Mouse (Mus musculus) gastrocnemius, adult 18-20 months (tissue): ENCODE results near the gene Slc16a9. TPM values are rescaled to one million over a fixed set of nuclear protein-coding genes. Genes with fewer than 3 reads are reported as not detected.
"Not testable (repeated sequence)": the region's sequence is repeated elsewhere in the genome, so short reads cannot be mapped to it uniquely, and the experiment has no call there.

Experiments used
- DNase-seq: peaks from one replicate; pipeline ENCODE4 v3.0.0; 2021; ENCODE audit warnings: low spot score
- long read RNA-seq, 2 experiments: library from polyadenylated mRNA; stranded (forward); transcript quantifications; one replicate each; pipeline ENCODE4 v2.0.0; 2021
- total RNA-seq, 2 experiments: library from RNA; stranded (reverse); gene quantifications; 2 replicates each; pipeline ENCODE4 v1.2.3; 2021

The Slc16a9 gene
- total RNA-seq: 10 to 100 TPM in 1 of 2 experiments, 1 to 10 TPM in 1; 9.1 to 10.2 TPM
- long read RNA-seq, experiment 1, transcript Slc16a9-201 (6 exons, 3,756 nt): major isoform, 10 of 14 reads
- long read RNA-seq, experiment 1, partial matches to known transcripts: 1 of 14 reads
- long read RNA-seq, experiment 1, other reads (novel, unspliced or antisense): 3 of 14 reads
- long read RNA-seq, experiment 2, transcript Slc16a9-201 (6 exons, 3,756 nt): major isoform, 9 of 14 reads
- long read RNA-seq, experiment 2, partial matches to known transcripts: 2 of 14 reads
- long read RNA-seq, experiment 2, other reads (novel, unspliced or antisense): 2 of 14 reads

DNA sequence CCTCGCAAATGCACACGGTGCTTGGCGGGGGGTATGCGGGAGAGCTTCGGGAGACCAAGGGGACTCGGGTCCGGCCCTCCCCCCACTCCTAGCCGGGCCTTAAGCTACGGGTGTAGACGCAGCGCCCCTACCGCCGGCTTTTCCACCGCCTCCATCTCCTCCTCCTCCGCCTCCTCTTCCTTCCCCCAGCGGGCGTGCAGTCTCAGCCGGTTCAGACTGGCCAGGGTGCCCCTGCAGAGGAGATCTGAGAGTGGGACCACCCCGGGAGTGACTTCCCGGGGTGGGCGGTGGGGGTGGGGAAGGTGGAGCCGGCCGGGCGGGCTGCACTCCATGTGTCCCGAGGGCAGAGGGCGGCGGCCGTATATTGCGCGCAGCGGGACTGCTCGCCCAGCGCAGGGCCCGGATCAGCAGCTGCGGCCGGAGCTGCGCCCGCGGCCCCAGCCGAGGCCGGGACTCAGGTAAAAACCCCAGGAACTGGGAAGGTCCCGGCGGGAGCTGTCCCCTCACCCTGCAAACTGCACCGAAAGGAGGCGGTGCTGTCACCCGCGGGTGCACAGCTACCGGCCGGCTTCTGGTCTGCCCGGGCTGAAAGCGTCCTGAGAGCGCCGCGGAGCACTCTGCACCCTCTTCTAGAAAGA is at the start of gene Slc16a9:
Gene Slc16a9, plus strand, starts transcription at position 180 of the 638 bp plus-strand sequence.
- DNase-seq: peak; percentile 78

GRCm38 (mm10) chr10:70195279-70195678 is 49.6 kb upstream of the Slc16a9 start:
- no peak for DNase-seq

DNA sequence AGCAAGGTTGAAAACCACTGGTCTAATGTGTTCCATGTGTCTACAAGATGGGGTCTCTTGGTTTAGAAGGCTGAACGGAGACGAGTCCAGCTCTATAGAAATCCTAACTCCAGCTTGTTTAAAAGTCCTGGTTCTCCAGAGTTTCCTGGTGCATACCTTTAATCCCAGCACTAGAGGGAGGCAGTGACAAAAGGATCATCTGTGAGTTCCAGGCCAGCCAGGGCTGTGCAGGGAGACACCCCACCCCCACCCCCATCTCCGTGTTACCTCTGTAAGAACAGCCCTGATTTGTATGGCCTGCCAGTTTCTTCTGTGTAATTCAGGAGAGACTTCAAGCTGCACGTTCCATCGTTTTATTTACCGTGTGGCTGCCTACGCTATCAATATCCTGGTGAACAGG is 49.1 kb upstream of the Slc16a9 start:
- DNase-seq: peak; percentile 59

- DNase-seq: peak; percentile 67
Observed at GRCm38 (mm10) chr10:70196666-70197065, 48.2 kb upstream of the Slc16a9 start.

- DNase-seq: no peak
Observed at GRCm38 (mm10) chr10:70197601-70198000, 47.3 kb upstream of the Slc16a9 start.

DNA sequence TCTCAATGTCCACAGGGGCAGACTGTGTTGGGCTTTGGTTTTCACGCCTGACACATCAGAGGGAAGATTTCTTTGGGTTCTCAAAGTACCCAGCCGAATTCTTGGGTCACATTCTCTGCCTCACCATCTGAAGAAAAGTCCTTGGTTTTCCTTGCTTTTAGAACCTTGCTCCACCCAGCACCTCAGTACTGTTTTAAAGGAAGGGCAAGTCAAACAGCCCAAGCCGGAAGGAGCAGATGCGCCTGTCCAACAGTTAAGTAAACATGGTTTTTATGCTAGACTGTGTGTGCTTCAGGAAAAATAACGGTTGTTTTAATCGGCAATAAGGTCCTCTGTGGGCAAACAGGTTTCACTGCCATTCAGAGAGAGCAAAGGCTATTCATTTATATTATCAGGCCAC is 46.9 kb upstream of the Slc16a9 start:
- DNase-seq: no peak

DNA sequence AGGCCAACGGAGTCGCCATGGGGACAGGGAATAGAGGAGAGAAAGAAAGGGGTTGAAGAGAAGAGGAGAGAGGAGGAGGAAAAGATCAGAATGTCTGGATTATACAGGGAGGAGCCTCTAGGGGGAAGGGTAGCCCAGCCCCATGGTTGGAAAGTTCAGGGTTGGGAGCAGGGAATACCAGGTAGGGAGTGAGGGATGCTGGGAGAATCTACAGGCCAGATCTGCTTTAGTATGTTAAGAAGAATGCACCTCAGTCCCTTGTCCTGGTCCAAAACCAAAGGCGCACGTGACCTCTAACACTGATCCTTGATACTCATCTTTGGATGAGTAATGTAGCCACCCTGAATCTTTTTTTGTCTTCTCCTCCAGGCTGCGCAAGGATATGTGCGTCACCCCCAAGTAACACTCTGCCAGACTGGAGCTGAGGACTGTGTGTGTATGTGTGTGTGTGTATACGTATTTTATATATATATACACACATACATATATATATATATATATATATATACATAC is 45.9 kb upstream of the Slc16a9 start:
- DNase-seq: no peak

DNA sequence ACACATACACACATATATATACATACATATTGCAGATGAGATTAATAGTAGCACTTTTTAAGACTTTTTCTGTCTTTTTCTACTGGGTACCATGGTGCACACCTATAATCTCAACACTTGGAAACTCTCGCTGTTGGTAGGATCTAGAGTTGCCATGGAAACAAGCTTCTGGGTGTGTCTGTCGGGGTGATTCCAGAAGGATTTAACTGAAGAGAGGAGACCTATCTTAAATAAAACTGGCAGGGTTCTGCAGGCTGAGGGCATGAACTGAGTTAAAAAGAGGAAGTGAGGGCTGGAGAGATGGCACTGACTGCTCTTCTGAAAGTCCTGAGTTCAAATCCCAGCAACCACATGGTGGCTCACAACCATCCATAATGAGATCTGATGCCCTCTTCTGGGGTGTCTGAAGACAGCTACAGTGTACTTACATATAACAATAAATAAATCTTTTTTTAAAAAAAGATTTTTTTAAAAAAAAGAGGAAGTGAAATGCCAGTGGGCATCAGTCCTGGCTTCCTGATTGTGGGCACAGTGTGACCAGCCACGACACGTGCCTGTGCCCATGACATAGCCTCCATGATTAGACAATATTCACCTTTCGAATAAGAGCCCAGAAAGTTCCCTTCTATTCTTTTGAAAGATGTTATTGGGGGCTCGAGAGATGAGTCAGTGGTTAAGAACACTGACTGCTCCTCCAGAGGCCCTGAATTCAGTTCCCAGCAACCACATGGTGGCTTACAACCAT is 45.3 kb upstream of the Slc16a9 start:
- no peak for DNase-seq

GRCm38 (mm10) chr10:70200889-70201500 is 43.9 kb upstream of the Slc16a9 start:
- no peak for DNase-seq

GRCm38 (mm10) chr10:70204505-70205399 is 40.1 kb upstream of the Slc16a9 start, which contains the start of gene Mrln:
Gene Mrln, plus strand, starts transcription at chr10:70204664.
- peak; percentile 82 for DNase-seq

- no peak for DNase-seq
Observed at GRCm38 (mm10) chr10:70211281-70211680, 33.6 kb upstream of the Slc16a9 start.

GRCm38 (mm10) chr10:70220971-70221370 is 23.9 kb upstream of the Slc16a9 start:
- no peak for DNase-seq

- not testable (repeated sequence) for DNase-seq
Observed at GRCm38 (mm10) chr10:70222231-70222630, 22.7 kb upstream of the Slc16a9 start.

DNA sequence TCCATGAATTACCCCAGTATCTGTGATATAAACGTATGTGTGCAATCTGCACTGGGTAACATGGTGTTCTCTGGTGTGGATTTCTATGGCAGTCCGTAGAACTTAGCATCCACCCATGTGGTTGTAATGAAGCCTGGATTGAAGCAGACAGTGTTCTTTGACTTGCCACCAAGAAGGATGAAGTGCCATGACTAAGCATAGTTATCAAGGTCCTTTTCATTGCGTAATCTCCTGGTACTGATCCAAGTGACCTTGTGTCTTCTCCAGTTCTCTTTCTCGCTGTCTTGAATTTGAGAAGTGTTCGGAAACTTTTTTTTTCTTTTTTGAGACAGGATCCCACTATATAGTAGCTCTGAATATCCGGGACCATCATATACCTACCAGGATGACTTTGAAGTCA is 20.3 kb upstream of the Slc16a9 start:
- peak; percentile 89 for DNase-seq

GRCm38 (mm10) chr10:70225760-70226159 is 19.1 kb upstream of the Slc16a9 start:
- DNase-seq: peak; percentile 50

DNA sequence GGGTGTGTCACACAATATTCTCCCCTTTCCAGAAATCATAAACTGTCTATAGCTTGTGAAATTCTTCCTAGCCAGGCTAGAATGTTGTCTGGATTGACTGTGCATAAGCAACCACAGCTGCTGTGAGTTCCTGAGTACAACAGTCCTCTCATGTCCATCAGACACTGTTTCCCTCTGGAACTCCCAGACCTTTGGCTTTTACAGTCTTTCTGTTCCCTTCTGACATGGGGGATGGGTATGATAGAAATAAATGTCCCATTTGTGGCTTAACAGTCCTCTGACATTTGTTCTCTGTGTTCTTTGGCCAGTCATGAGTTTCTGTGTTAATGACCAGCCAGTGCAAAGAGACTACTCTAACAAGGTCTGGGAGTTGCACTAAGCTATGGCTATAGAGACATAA is 18.3 kb upstream of the Slc16a9 start:
- no peak for DNase-seq

DNA sequence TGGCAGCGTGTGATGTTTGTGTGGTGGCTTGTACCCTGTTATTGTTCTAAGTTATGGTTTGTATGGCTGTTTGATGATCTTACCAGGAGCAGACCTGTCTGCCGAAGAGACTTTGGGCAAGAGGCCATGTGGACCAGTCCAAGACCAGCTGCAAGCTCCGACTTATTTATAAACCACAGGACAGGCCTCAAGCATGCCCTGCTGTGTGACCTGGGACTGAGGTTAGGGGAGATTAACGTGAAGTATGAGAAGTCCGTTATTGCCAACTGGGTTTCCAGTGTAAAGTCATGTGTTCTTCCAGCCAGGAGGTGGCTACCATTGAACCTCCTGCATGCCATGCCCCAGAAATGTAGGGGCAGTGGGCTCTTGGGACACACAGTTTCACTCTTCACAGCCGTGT is 14.5 kb upstream of the Slc16a9 start:
- peak; percentile 81 for DNase-seq

DNA sequence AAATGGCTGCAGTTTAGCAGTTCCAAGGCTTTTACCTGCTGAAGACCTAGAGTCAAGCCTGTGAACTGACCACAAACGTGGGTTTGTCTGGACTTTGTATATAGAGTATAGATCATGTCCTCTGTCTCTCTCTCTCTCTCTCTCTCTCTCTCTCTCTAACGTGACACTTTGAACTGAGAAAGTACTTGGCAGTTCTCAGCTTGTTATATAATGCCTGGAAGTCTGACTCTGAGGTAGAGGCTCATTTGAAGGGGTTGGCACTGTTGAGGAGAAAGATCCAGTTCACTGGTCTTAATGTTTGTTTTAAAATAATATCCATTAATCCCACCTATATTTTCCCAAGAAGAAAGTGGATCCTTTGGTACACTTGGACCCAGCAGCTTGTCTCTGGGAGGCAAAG is 7.0 kb upstream of the Slc16a9 start:
- DNase-seq: no peak

- peak; percentile 72 for DNase-seq
Observed at GRCm38 (mm10) chr10:70242751-70243444, 2.0 kb upstream of the Slc16a9 start.

DNA sequence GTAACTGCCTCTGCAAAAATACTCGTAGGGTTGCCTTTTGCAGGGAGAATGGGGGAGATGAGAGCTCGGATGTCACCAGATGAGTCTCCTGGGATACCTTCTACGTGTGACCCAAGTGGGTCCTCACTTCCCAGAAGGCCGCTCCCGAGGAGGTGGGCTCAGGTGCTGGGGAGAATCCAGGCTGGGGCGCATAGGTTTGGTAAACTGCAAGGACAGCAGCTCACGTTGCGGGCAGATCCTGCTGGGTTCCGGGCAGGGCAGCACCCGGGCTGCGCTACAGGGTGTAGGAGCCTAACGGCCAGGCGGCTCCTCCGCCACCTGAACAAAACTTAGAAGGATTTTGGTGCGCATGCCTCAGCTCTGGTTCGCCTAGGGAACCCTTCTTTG is 652 bp downstream of the Slc16a9 start:
- DNase-seq: peak; percentile 38
